Mouse (Mus musculus): ENCODE results near the gene Gm15319.
"Not testable (repeated sequence)": the region's sequence is repeated elsewhere in the genome, so short reads cannot be mapped to it uniquely, and the experiment has no call there.

DNA sequence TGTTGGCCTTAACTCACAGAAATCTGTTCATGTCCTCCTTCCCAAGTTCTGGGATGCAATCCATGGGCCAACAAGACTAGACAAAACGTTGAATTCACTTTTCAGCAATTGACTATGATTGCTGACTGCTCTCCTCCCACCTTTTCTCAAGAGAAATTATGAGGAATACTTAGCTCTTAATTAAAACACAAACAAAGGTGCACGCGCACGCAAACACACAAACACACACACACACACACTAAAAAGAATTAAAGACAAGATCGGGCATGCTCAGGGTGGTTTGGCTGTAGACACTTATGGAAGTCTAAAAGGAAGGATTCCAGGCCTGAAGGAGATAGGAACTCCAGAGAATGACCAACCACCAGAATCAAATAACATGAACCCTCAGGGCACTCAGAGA is 6.6 kb downstream of the Gm15319 start:
- not testable (repeated sequence) for TF ChIP-seq CHD2 (IDR thresholded peaks at IDR 0.05; ENCODE audit: low read depth, low read length); MAFK (IDR thresholded peaks at IDR 0.05; ENCODE audit: insufficient read depth, low read depth, low read length); ZC3H11A (IDR thresholded peaks at IDR 0.05; ENCODE audit: borderline replicate concordance, low read depth, low read length); HCFC1 (IDR thresholded peaks at IDR 0.05; ENCODE audit: borderline replicate concordance, insufficient read depth, low read length); ZNF384 (IDR thresholded peaks at IDR 0.05; ENCODE audit: low read depth, low read length)
